Comparison of ENCODE assay signal across 7 mouse cellular contexts in the genomic region with DNA sequence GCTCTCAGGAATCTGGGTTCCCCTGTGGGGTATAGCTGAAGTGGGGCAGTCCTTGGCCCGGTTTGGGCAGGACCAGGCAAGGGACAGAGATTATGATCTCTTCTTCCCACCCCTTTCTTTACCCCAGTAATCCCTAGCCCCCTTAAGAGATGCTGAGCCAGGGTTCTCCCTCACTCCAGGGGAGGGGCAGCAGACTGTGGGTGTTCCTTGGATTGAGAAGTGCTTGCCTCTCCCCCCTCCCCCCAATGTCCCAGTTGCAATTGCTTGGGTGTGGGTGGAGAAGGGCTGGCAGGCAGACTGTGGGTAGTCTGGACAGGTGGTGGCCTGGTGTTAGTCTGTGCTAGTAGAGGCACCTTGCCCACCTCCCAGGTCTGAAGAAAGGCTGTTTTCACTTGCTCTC. TPM values are rescaled to one million over a fixed set of nuclear protein-coding genes. Genes with fewer than 3 reads are reported as not detected.
DNase-seq lines count a peak whose midpoint lies in the region; ATAC-seq and TF ChIP-seq lines count a peak whose summit lies in the region.

No protein-coding gene starts in this region.

- ATAC-seq in lung, embryonic 14.5 days (ENCODE audit: insufficient read depth) = no peak
- no peak for ATAC-seq in embryonic facial prominence, embryonic 13.5 days (ENCODE audit: insufficient number of reproducible peaks, insufficient read depth, low FRiP score, low TSS enrichment, low read depth)
- ATAC-seq in midbrain, embryonic 15.5 days (replicated peaks) = no peak

- WGBS in lung, embryonic 14.5 days = 46% methylated on average over 1 of the region's 1 CpGs
- WGBS in embryonic facial prominence, embryonic 13.5 days = 65% methylated on average over 1 of the region's 1 CpGs
- 29% methylated on average over 1 of the region's 1 CpGs for WGBS in kidney, adult 2 months
- 24% methylated on average over 1 of the region's 1 CpGs for WGBS in midbrain, embryonic 15.5 days

- TF ChIP-seq CTCF in lung, embryonic 14.5 days (IDR thresholded peaks at IDR 0.05; ENCODE audit: low read depth) = no peak
- TF ChIP-seq CTCF in kidney, adult 2 months (conservative IDR thresholded peaks at IDR 0.05; ENCODE audit: insufficient read depth, insufficient read length, low read depth, low read length) = no peak

- no peak overlapping the region for H3K27ac ChIP-seq in lung, embryonic 14.5 days (ENCODE audit: low read depth)
- H3K27ac ChIP-seq in embryonic facial prominence, embryonic 13.5 days = no peak overlapping the region
- 0 out of 2 replicates have a peak overlapping the region, but pooled peaks have one; percentile 5 for H3K27ac ChIP-seq in kidney, adult 2 months (ENCODE audit: insufficient read depth, low read depth, low read length)
- no peak overlapping the region for H3K27ac ChIP-seq in midbrain, embryonic 15.5 days

- peaks cover 24% of the 10 kb centered on the region for H3K9me3 ChIP-seq in lung, embryonic 14.5 days (ENCODE audit: low read depth, low read length)
- H3K9me3 ChIP-seq in embryonic facial prominence, embryonic 13.5 days = peaks cover 23% of the 10 kb centered on the region
- peaks cover 13% of the 10 kb centered on the region for H3K9me3 ChIP-seq in midbrain, embryonic 15.5 days

- H3K27me3 ChIP-seq in lung, embryonic 14.5 days (ENCODE audit: insufficient read depth, low read length) = no peaks in the 10 kb centered on the region
- no peaks in the 10 kb centered on the region for H3K27me3 ChIP-seq in embryonic facial prominence, embryonic 13.5 days
- no peaks in the 10 kb centered on the region for H3K27me3 ChIP-seq in kidney, adult 2 months (replicated peaks; ENCODE audit: control insufficient read depth, insufficient read depth, low read length)
- no peaks in the 10 kb centered on the region for H3K27me3 ChIP-seq in midbrain, embryonic 15.5 days (replicated peaks)

- H3K4me3 ChIP-seq in lung, embryonic 14.5 days (ENCODE audit: low read depth, low read length) = peak overlapping the region; percentile 83; the same call in 1 of the 2 replicates
- peak overlapping the region; percentile 80; the same call in 1 of the 2 replicates for H3K4me3 ChIP-seq in embryonic facial prominence, embryonic 13.5 days
- H3K4me3 ChIP-seq in kidney, adult 2 months (ENCODE audit: insufficient read depth, low read depth, low read length) = peak overlapping the region; percentile 97
- H3K4me3 ChIP-seq in midbrain, embryonic 15.5 days = peak overlapping the region; percentile 81

- H3K4me2 ChIP-seq in lung, embryonic 14.5 days = peak overlapping the region; percentile 76
- peak overlapping the region; percentile 81 for H3K4me2 ChIP-seq in embryonic facial prominence, embryonic 13.5 days
- peak overlapping the region; percentile 61 for H3K4me2 ChIP-seq in midbrain, embryonic 15.5 days

- DNase-seq in lung, embryonic 14.5 days = no peak
- DNase-seq in lung, postnatal 25 days (ENCODE audit: low spot score) = no peak
- peak; percentile 36 for DNase-seq in kidney, adult 2 months
- DNase-seq in gastrocnemius, postnatal 36 days = no peak
- DNase-seq in adrenal gland, postnatal 25 days = no peak

- H3K36me3 ChIP-seq in lung, embryonic 14.5 days (ENCODE audit: insufficient read depth) = peaks cover 51% of the 10 kb centered on the region
- peaks cover 52% of the 10 kb centered on the region for H3K36me3 ChIP-seq in embryonic facial prominence, embryonic 13.5 days
- peaks cover 2% of the 10 kb centered on the region for H3K36me3 ChIP-seq in kidney, adult 2 months (ENCODE audit: control insufficient read depth, insufficient read depth, low read length)
- H3K36me3 ChIP-seq in midbrain, embryonic 15.5 days (replicated peaks) = peaks cover 42% of the 10 kb centered on the region

- TF ChIP-seq POLR2A in kidney, adult 2 months (IDR thresholded peaks at IDR 0.05; ENCODE audit: low read depth, low read length) = no peak

- H3K4me1 ChIP-seq in lung, embryonic 14.5 days (ENCODE audit: insufficient read depth) = peaks cover 10% of the 10 kb centered on the region; the same call in 1 of the 2 replicates
- H3K4me1 ChIP-seq in embryonic facial prominence, embryonic 13.5 days = peaks cover 16% of the 10 kb centered on the region
- H3K4me1 ChIP-seq in kidney, adult 2 months (ENCODE audit: control insufficient read depth, insufficient read depth, low read length) = peaks cover 18% of the 10 kb centered on the region
- peaks cover 18% of the 10 kb centered on the region for H3K4me1 ChIP-seq in midbrain, embryonic 15.5 days

- intact Hi-C loops in gastrocnemius, postnatal 36 days (cut with DNase I) = no loop called here

- no peak overlapping the region for H3K9ac ChIP-seq in lung, embryonic 14.5 days
- H3K9ac ChIP-seq in embryonic facial prominence, embryonic 13.5 days = 0 out of 2 replicates have a peak overlapping the region, but pooled peaks have one; percentile 88
- no peak overlapping the region for H3K9ac ChIP-seq in midbrain, embryonic 15.5 days

RNA-seq across cellular contexts. Expression of gene Gm44965, which starts 1.5 kb away (rescaled TPM):
- polyA plus RNA-seq in lung, embryonic 14.5 days (2014; fragmentation: Nextera tagmentation; extraction: Ambion mirVana) = not detected in 2 replicates
- 1.2 TPM in 1 of 2 replicates, not detected in the other for polyA plus RNA-seq in embryonic facial prominence, embryonic 13.5 days (2015; fragmentation: Nextera tagmentation; extraction: Ambion mirVana)
- 0.42 and 0.49 TPM in 2 replicates for polyA plus RNA-seq in kidney, adult 2 months (2012; rRNA removed)
- 0.88 TPM in 1 of 2 replicates, not detected in the other for polyA plus RNA-seq in midbrain, embryonic 15.5 days (2015; fragmentation: Nextera tagmentation; extraction: Ambion mirVana)
- 1 to 10 TPM in 1 of 2 experiments, not detected in 1; 2.1 TPM for total RNA-seq in gastrocnemius, postnatal 36 days (2021)
- total RNA-seq in adrenal gland, postnatal 25 days (2021) = not detected in 2 replicates

RNA-seq across cellular contexts. Expression of gene Repin1, which starts 1.6 kb away (rescaled TPM):
- 30.3 and 31.5 TPM in 2 replicates for polyA plus RNA-seq in lung, embryonic 14.5 days (2014; fragmentation: Nextera tagmentation; extraction: Ambion mirVana)
- 23.0 and 24.2 TPM in 2 replicates for polyA plus RNA-seq in embryonic facial prominence, embryonic 13.5 days (2015; fragmentation: Nextera tagmentation; extraction: Ambion mirVana)
- 49.2 and 73.1 TPM in 2 replicates for polyA plus RNA-seq in kidney, adult 2 months (2012; rRNA removed)
- polyA plus RNA-seq in midbrain, embryonic 15.5 days (2015; fragmentation: Nextera tagmentation; extraction: Ambion mirVana) = 48.9 and 50.4 TPM in 2 replicates
- 10 to 100 TPM; 19.4 to 29.3 TPM for total RNA-seq in gastrocnemius, postnatal 36 days (2021)
- total RNA-seq in adrenal gland, postnatal 25 days (2021) = 66.1 and 67.8 TPM in 2 replicates

RNA-seq across cellular contexts. Expression of gene Gm45021, which starts 5.9 kb away (rescaled TPM):
- not detected in 2 replicates for polyA plus RNA-seq in lung, embryonic 14.5 days (2014; fragmentation: Nextera tagmentation; extraction: Ambion mirVana)
- polyA plus RNA-seq in embryonic facial prominence, embryonic 13.5 days (2015; fragmentation: Nextera tagmentation; extraction: Ambion mirVana) = not detected in 2 replicates
- polyA plus RNA-seq in kidney, adult 2 months (2012; rRNA removed) = not detected in 2 replicates
- polyA plus RNA-seq in midbrain, embryonic 15.5 days (2015; fragmentation: Nextera tagmentation; extraction: Ambion mirVana) = not detected in 2 replicates
- total RNA-seq in gastrocnemius, postnatal 36 days (2021) = not detected
- total RNA-seq in adrenal gland, postnatal 25 days (2021) = not detected in 2 replicates

RNA-seq across cellular contexts. Expression of gene Zfp775, which starts 6.6 kb away (rescaled TPM):
- polyA plus RNA-seq in lung, embryonic 14.5 days (2014; fragmentation: Nextera tagmentation; extraction: Ambion mirVana) = 7.6 and 7.8 TPM in 2 replicates
- 5.4 and 9.8 TPM in 2 replicates for polyA plus RNA-seq in embryonic facial prominence, embryonic 13.5 days (2015; fragmentation: Nextera tagmentation; extraction: Ambion mirVana)
- polyA plus RNA-seq in kidney, adult 2 months (2012; rRNA removed) = 4.3 and 6.1 TPM in 2 replicates
- 16.3 and 16.8 TPM in 2 replicates for polyA plus RNA-seq in midbrain, embryonic 15.5 days (2015; fragmentation: Nextera tagmentation; extraction: Ambion mirVana)
- total RNA-seq in gastrocnemius, postnatal 36 days (2021) = 1 to 10 TPM; 5.9 to 6.4 TPM
- total RNA-seq in adrenal gland, postnatal 25 days (2021) = 8.2 and 15.4 TPM in 2 replicates

RNA-seq across cellular contexts. Expression of gene Rarres2, which starts 22.7 kb away (rescaled TPM):
- 43.1 and 47.0 TPM in 2 replicates for polyA plus RNA-seq in lung, embryonic 14.5 days (2014; fragmentation: Nextera tagmentation; extraction: Ambion mirVana)
- polyA plus RNA-seq in embryonic facial prominence, embryonic 13.5 days (2015; fragmentation: Nextera tagmentation; extraction: Ambion mirVana) = 4.5 and 5.5 TPM in 2 replicates
- 87.9 and 89.2 TPM in 2 replicates for polyA plus RNA-seq in kidney, adult 2 months (2012; rRNA removed)
- polyA plus RNA-seq in midbrain, embryonic 15.5 days (2015; fragmentation: Nextera tagmentation; extraction: Ambion mirVana) = 4.5 and 5.6 TPM in 2 replicates
- total RNA-seq in gastrocnemius, postnatal 36 days (2021) = 10 to 100 TPM; 15.5 to 19.0 TPM
- 28.6 and 36.8 TPM in 2 replicates for total RNA-seq in adrenal gland, postnatal 25 days (2021)
